Mouse (Mus musculus) brain, embryonic 14.5 days (tissue): ENCODE data around the gene Hacd4.

Experiments used
- CTCF ChIP-seq: fragments of 200-500 bp; IDR thresholded peaks from 2 replicates; pipeline ENCODE4 v1.5.1; 2012; ENCODE audit warnings: inconsistent platforms, mild to moderate bottlenecking, moderate library complexity, borderline replicate concordance; ENCODE audit not compliant: insufficient read depth, insufficient read length; ENCODE audit errors: extremely low read depth
- POLR2A ChIP-seq: fragments of 200-500 bp; IDR thresholded peaks from 2 replicates; pipeline ENCODE4 v1.6.1; 2012; ENCODE audit warnings: mild to moderate bottlenecking, inconsistent platforms, borderline replicate concordance; ENCODE audit not compliant: poor library complexity, insufficient read depth, insufficient read length, severe bottlenecking; ENCODE audit errors: extremely low read depth

- no peak for TF ChIP-seq POLR2A
- no peak for TF ChIP-seq CTCF
These were observed 49.4 kb upstream of the Hacd4 start for GRCm38 (mm10) chr4:88488107-88488506.
